Mouse (Mus musculus) heart, embryonic 11.5 days (tissue): ENCODE measurements around the gene Wdr74. TPM values are rescaled to one million over a fixed set of nuclear protein-coding genes. Genes with fewer than 3 reads are reported as not detected.

Experiments
- ATAC-seq: fragments of 200-750 bp; cut with Nextera tagmentation; replicated peaks from 2 replicates; pipeline ENCODE4 v1.8.0; 2017; ENCODE audit warnings: moderate library complexity; ENCODE audit not compliant: insufficient number of reproducible peaks, low FRiP score, low TSS enrichment
- H3K27ac ChIP-seq: fragments of 300-500 bp; sonication (generic); 2 replicates; pipeline ENCODE4 v1.5.1; 2014; ENCODE audit warnings: mild to moderate bottlenecking, low read depth, low read length
- H3K27me3 ChIP-seq: fragments of 300-500 bp; sonication (generic); 2 replicates; pipeline ENCODE4 v1.6.1; 2014; ENCODE audit warnings: mild to moderate bottlenecking, low read length, mixed read lengths; ENCODE audit not compliant: control insufficient read depth, insufficient read depth
- H3K36me3 ChIP-seq: fragments of 300-500 bp; sonication (generic); 2 replicates; pipeline ENCODE4 v1.6.1; 2014; ENCODE audit warnings: mild to moderate bottlenecking, low read length, moderate library complexity, mixed read lengths; ENCODE audit not compliant: control insufficient read depth, insufficient read depth
- H3K4me1 ChIP-seq: fragments of 300-500 bp; sonication (generic); 2 replicates; pipeline ENCODE4 v1.6.1; 2014; ENCODE audit warnings: low read length; ENCODE audit not compliant: control insufficient read depth, insufficient read depth
- H3K4me2 ChIP-seq: fragments of 300-500 bp; sonication (generic); 2 replicates; pipeline ENCODE4 v1.6.1; 2014; ENCODE audit warnings: mild to moderate bottlenecking, moderate library complexity
- H3K4me3 ChIP-seq: fragments of 300-500 bp; sonication (generic); 2 replicates; pipeline ENCODE4 v1.5.1; 2014; ENCODE audit warnings: low read depth, low read length
- H3K9ac ChIP-seq: fragments of 300-500 bp; sonication (generic); 2 replicates; pipeline ENCODE4 v1.6.1; 2014; ENCODE audit warnings: mild to moderate bottlenecking, low read depth, low read length, moderate library complexity
- H3K9me3 ChIP-seq: fragments of 300-500 bp; sonication (generic); replicated peaks from 2 replicates; pipeline ENCODE4 v1.6.1; 2016; ENCODE audit warnings: low read length; ENCODE audit not compliant: control insufficient read depth
- WGBS: fragments of 180-500 bp; shearing (Covaris S2); extraction: QIAGEN DNeasy Blood & Tissue Kit; methylation state at CpG from one replicate; pipeline ENCODE4 v1.1.7; 2014; ENCODE audit not compliant: insufficient replicate concordance; 5-methylcytosine and 5-hydroxymethylcytosine counted together
- microRNA-seq: library from miRNA; unstranded; fragments of <30 nt; microRNA quantifications from one replicate; pipeline ENCODE4, GENCODE M21; 2016; ENCODE audit warnings: borderline number of aligned reads
- polyA plus RNA-seq: library from polyadenylated mRNA; unstranded; fragments of >200 nt; fragmentation: Nextera tagmentation; extraction: Ambion mirVana; gene quantifications from 2 replicates; pipeline ENCODE4 v1.2.1, GENCODE M21; 2014

Wdr74 gene
- polyA plus RNA-seq, 1 experiment from 2014 or later, result 58.8 TPM

DNA sequence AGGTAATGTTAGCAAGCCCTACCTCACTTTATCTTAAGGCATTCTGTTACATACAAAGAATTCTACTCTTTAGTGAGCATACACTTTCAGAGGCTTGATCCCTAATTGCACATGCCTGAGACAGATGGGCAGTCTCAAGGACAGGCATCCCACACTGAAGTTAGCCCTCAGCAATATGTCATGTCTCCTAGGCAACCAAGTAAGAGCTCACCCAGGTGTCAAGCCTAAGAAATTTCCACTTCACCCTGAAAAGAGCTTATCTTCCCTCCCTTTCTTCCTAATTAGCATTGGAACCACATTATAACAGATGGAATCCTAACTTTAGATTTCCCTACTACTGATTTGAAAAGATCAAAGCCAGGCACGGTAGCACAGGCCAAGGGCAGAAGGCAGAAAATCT, 53.5 kb downstream of the Wdr74 start:
- H3K4me2 ChIP-seq, result no peak overlapping the region
- H3K9me3 ChIP-seq, result no peaks in the 10 kb centered on the region
- H3K27ac ChIP-seq, result no peak overlapping the region
- H3K4me3 ChIP-seq, result no peak overlapping the region
- H3K27me3 ChIP-seq, result no peaks in the 10 kb centered on the region
- no peak for ATAC-seq
- no peaks in the 10 kb centered on the region for H3K4me1 ChIP-seq
- H3K9ac ChIP-seq, result no peak overlapping the region
- peaks cover 19% of the 10 kb centered on the region for H3K36me3 ChIP-seq
- WGBS, result 62% methylated on average over 1 of the region's 1 CpGs

DNA sequence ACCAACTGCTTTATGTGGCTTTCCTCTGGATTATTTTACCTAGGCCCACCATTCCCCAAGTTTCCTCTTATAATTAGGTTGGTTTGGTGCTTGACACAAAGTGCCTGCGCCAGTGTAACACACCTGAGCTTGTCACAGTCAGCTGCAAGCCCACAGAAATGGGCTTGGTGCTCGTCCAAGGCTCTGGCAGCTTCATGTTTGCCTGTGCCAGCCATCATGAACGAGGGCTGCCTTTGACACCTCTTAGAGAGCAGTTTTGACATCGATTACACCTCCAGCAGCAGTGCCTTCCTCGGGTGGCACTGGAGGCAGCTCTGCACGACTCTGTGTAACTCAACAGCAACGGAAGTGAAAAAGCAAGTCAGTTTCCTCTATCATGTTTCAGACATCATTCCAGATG, 54.5 kb downstream of the Wdr74 start:
- Histone ChIP-seq H3K9me3 (no peaks in the 10 kb centered on the region), H3K36me3 (peaks cover 26% of the 10 kb centered on the region), H3K27me3 (no peaks in the 10 kb centered on the region), H3K9ac (no peak overlapping the region), H3K4me2 (no peak overlapping the region), H3K4me1 (no peaks in the 10 kb centered on the region), H3K4me3 (no peak overlapping the region), H3K27ac (no peak overlapping the region)
- ATAC-seq, result no peak
- 70% methylated on average over 7 of the region's 7 CpGs for WGBS

Small RNAs within 50 kb of the gene (microRNA-seq; reads per million reads assigned to microRNA genes)
- gene Mir6992, result 0.20 reads per million

Other genes with a start within 250 kb of the Wdr74 start
- 0.07 TPM in 1 of 2 replicates, not detected in the other for gene Slc22a8, start 144.6 kb upstream of the Wdr74 start, polyA plus RNA-seq
- not detected in 2 replicates for gene Slc22a6, start 117.8 kb upstream of the Wdr74 start, polyA plus RNA-seq
- 0.06 TPM in 1 of 2 replicates, not detected in the other for gene Chrm1, start 72.0 kb upstream of the Wdr74 start, polyA plus RNA-seq
- 82.6 and 87.8 TPM in 2 replicates for gene Slc3a2, start 12.5 kb upstream of the Wdr74 start, polyA plus RNA-seq
- 0.99 and 2.2 TPM in 2 replicates for gene 1700092M07Rik, start 4.9 kb downstream of the Wdr74 start, polyA plus RNA-seq
- 82.2 and 85.1 TPM in 2 replicates for gene Stx5a, start 5.6 kb downstream of the Wdr74 start, polyA plus RNA-seq
- gene Nxf1, start 21.2 kb downstream of the Wdr74 start, polyA plus RNA-seq, result 126 and 138 TPM in 2 replicates
- gene Tmem223, start 35.2 kb downstream of the Wdr74 start, polyA plus RNA-seq, result 146 and 150 TPM in 2 replicates
- gene Tmem179b, start 38.6 kb downstream of the Wdr74 start, polyA plus RNA-seq, result 63.9 and 69.9 TPM in 2 replicates
- 12.8 and 14.3 TPM in 2 replicates for gene Taf6l, start 50.6 kb downstream of the Wdr74 start, polyA plus RNA-seq
- 138 and 155 TPM in 2 replicates for gene Polr2g, start 62.8 kb downstream of the Wdr74 start, polyA plus RNA-seq
- 3.9 and 5.2 TPM in 2 replicates for gene Zbtb3, start 66.7 kb downstream of the Wdr74 start, polyA plus RNA-seq
- gene Ttc9c, start 83.5 kb downstream of the Wdr74 start, polyA plus RNA-seq, result 32.3 and 34.0 TPM in 2 replicates
- 4.6 and 6.1 TPM in 2 replicates for gene Hnrnpul2, start 84.2 kb downstream of the Wdr74 start, polyA plus RNA-seq
- not detected in 2 replicates for gene AC129217.1, start 93.9 kb downstream of the Wdr74 start, polyA plus RNA-seq
- gene Bscl2, start 101.6 kb downstream of the Wdr74 start, polyA plus RNA-seq, result 37.9 and 41.7 TPM in 2 replicates
- gene Gng3, start 103.4 kb downstream of the Wdr74 start, polyA plus RNA-seq, result 3.5 and 4.2 TPM in 2 replicates
- 0.33 and 0.44 TPM in 2 replicates for gene Lrrn4cl, start 114.9 kb downstream of the Wdr74 start, polyA plus RNA-seq
- gene Ubxn1, start 135.7 kb downstream of the Wdr74 start, polyA plus RNA-seq, result 141 and 143 TPM in 2 replicates
- 53.5 and 59.0 TPM in 2 replicates for gene Uqcc3, start 145.1 kb downstream of the Wdr74 start, polyA plus RNA-seq
- gene Lbhd1, start 147.9 kb downstream of the Wdr74 start, polyA plus RNA-seq, result 60.1 and 72.4 TPM in 2 replicates
- gene Gm49403, start 148.1 kb downstream of the Wdr74 start, polyA plus RNA-seq, result not detected in 2 replicates
- 77.5 and 86.8 TPM in 2 replicates for gene 1810009A15Rik, start 153.0 kb downstream of the Wdr74 start, polyA plus RNA-seq
- not detected in 2 replicates for gene Gm49416, start 153.1 kb downstream of the Wdr74 start, polyA plus RNA-seq
- gene Ints5, start 157.2 kb downstream of the Wdr74 start, polyA plus RNA-seq, result 19.2 and 24.6 TPM in 2 replicates
- gene Ganab, start 162.2 kb downstream of the Wdr74 start, polyA plus RNA-seq, result 66.6 and 81.4 TPM in 2 replicates
- gene B3gat3, start 184.5 kb downstream of the Wdr74 start, polyA plus RNA-seq, result 33.2 and 35.9 TPM in 2 replicates
- 1.2 and 1.7 TPM in 2 replicates for gene Rom1, start 193.5 kb downstream of the Wdr74 start, polyA plus RNA-seq
- gene Eml3, start 193.7 kb downstream of the Wdr74 start, polyA plus RNA-seq, result 8.1 and 8.5 TPM in 2 replicates
- gene Mta2, start 206.0 kb downstream of the Wdr74 start, polyA plus RNA-seq, result 30.0 and 39.9 TPM in 2 replicates
- 17.1 and 19.8 TPM in 2 replicates for gene Tut1, start 218.0 kb downstream of the Wdr74 start, polyA plus RNA-seq
- gene Eef1g, start 231.2 kb downstream of the Wdr74 start, polyA plus RNA-seq, result 344 TPM in 2 replicates